Mouse (Mus musculus) heart, postnatal 4 days (tissue): ENCODE measurements around the gene Ndufs2. TPM values are rescaled to one million over a fixed set of nuclear protein-coding genes. Genes with fewer than 3 reads are reported as not detected.

Experiments used
- DNase-seq: peaks from one replicate; pipeline ENCODE4 v3.0.0; 2021
- total RNA-seq, 2 experiments: library from RNA; stranded (reverse); gene quantifications; 2 replicates each; pipeline ENCODE4 v1.2.3; 2021

Gene Ndufs2
- total RNA-seq, 2 experiments from 2014 or later, result 862 to 916 TPM

DNA sequence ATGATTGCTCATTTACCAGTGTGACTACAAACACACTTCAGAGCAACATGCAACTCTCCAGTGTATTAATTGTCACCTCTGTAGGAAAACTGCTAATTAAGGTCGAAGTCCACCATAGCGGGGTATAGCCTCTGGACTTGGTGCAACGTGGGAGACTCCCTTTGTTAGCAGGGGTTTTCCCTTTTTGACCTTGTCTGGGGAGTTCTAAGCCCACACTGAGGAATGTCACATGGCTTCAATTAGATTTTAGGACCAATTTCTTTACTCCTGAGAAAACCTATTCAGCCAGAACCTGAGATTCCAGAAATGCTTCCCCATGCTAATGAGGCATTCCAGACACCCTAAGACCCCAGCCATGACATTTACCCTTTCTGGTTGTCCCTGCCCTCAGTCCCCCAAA, 21.0 kb downstream of the Ndufs2 start:
- DNase-seq, result no peak

DNA sequence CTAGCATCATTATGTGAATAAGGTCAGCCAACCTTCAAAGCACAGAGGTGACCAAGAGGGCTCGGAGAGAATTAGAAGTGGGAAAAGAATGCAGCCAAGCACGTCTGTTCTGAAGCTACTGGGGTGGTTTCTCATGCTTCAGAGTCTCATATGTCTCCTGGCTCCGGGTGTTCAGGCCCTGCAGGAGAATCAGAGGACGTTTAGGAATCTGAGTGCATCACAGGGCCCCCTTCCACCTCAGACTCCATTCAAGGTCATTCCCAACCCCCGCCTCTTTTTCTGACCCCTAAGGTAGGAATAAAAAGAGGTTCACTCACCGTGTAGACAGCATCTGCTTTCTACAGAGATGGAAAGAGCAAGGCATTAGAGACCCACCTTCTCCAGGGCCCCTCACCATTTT, 21.4 kb downstream of the Ndufs2 start:
- no peak for DNase-seq

DNA sequence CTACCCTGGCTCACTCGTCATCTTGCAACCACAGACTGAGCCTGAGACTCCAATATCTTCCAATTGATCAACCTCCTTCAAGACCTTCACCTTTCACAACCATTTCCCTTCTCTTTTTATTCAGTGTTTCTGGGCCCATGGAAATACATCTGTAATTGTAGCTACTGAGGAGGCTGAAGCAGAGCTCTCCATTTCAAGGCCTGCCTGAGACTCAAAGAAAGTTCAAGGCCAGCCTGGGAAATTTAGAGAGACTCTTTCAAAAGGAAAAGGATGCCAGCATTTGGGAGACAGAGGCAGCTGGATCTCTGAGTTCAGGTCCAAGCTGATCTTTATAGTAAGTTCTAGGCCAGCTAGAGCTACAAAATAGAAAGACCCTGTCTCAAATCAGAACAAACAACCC, 23.3 kb downstream of the Ndufs2 start:
- DNase-seq, result no peak

DNA sequence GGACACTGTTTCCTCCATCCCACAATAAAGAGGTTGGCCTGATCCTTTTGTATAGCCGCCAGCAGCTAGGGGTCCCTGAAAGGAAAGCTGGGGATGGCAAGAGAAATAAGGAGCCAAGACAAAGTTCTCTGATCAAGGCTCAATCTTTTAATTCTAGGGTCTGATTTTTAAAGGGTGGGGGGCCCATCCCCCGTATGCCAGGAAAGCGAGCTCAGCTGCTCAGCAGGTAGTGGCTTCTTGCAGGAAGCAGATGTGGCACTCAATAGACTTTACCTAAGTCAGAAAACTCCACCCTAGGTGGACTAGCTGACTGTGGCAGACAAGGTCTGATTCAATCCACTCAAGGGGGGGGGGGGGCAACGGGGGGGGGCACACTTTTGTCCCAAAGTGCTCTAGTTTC, 24.4 kb downstream of the Ndufs2 start:
- DNase-seq, result no peak

DNA sequence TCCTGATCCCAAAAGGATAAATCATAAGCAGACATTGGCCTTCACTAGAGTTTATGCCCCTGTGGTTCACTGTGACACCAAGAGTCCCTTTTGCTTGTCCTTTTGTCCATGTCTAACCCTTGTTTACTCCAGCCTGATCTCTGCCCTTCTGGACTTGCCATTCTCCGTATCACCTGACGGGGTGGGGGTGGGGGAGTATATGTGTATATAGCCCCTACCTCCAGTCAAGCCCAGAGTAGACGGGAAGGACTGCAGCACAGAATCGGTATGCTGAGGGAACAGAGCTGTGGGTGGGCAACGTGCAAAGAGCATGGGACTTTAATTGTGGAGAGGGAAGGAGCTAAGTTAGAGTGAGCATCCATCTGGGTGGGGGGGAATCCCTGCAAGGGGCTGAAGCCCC, 26.3 kb downstream of the Ndufs2 start, which contains the start of gene Apoa2:
Gene Apoa2, plus strand, starts transcription at position 198 of the 400 bp plus-strand sequence.
- no peak for DNase-seq

DNA sequence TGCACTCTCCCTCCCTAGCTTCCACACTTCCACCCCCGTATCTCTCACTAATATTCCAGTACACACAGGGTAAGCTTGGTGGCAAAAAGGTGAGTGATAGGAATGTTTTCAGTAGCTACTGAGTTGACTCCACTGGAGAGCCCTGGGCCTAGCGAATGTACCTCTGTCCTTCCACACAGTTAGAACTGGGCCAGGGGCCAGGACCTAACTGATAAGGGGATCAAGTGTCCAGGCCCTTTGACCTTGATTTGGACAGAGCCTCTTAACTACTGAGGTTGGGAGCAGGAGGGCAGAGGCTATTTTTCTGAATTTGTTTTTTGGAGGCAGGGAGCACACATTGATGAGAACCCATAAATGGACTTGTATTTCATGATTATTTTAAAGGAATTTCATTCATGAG, 27.4 kb downstream of the Ndufs2 start:
- no peak for DNase-seq

DNA sequence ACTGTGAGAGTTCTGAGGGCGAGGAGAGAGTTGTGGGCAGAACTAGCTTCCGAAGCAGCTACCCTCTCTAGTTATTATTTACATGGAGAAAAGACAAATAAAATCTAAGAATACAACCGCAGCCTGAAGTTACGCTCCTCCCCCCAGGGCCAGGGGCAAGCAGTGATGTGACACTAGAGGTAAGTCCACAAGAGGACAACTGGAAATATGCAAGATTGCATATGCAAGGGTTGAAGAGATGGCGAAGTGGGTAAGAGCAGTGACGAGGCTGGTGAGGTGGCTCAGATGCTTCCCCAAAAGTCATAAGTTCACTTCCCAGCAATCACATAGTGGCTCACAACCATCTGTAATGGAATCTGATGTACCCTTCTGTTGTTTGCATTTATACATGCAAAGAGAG, 28.0 kb downstream of the Ndufs2 start:
- no peak for DNase-seq

DNA sequence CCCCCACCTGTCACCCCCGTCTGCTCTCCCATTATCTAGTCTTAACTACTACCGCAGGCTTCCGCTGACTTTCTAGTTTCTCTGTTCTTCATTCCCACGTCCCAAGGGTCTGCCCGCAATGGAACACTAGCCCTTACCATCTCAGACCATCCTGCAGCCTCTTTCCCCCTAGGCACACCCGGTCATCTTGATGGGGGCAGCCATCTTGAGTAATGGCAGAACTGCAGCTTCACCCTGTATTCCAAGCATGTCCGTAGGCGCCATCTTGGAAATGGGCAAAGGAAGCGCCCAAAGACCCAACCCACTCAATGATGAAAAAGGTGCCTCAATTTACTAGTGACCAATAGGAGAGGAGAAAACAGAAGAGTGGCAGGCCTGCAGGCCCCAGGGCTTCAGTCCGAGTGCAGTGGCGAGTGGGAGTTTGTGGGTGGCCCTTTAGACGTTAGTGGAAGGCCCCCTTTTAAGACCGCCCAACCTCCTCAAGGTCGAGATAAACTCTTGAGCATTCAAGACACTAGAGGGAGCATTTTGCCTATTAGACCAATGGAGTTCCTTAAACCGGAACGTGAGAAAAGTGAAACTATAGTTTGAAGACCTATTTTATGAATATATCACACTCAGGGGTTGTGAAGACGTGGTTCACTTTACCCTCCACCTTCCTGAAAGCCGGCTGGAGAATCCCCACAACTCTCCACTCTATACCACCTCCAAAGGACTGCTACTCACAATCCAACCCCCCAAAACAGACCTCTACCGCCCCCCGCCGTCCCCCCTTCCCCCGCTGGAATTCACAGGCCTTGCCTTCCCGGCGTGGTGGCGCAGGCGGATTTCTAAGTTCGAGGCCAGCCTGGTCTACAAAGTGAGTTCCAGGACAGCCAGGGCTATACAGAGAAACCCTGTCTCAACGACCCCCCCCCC, 28.7 kb downstream of the Ndufs2 start, which contains the start of gene Tomm40l:
Gene Tomm40l, minus strand, starts transcription at position 277 of the 918 bp plus-strand sequence.
- DNase-seq, result peak; percentile 92

DNA sequence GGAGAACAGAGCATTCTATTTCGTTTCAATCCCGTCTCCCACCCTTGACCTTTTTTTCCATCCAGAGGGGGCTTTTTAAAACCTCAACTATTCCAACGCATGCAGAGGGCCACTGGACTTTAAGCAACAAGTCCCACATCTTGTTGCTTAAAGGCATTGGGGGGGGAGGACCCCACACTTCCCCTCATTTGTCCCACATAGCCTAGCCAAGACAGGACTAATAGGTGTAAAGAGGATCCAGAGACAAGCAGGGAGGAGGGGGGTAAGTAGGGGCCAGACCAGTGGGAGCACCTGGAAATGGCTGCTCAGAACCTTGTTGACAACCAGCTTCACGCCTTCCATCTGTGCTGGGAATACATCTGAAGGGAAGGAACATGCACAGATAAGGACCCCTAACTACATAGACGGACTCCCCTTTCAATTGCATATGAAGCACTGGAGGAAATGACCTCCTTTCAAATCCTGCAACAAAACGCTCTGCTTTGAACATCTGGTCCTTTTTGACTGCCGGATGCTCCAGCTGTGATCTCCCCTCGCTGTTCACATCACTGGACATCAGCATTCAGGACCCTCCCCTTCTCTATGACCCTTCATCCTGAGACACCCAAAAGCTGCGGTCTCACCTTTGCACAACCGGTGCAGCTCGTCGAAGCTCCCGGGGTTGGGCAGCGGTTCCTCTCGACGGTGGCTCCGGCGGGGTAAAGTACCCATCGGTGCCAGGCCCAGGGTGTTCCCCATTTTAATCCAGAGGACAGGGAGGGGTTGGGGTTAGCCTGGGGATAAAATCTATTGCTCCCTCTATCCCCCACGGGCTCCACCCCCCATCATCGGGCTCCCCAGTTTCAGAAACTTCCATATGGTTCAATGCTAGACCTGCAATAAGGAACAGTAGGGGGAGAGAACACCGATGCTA, 29.7 kb downstream of the Ndufs2 start:
- peak; percentile 36 for DNase-seq

DNA sequence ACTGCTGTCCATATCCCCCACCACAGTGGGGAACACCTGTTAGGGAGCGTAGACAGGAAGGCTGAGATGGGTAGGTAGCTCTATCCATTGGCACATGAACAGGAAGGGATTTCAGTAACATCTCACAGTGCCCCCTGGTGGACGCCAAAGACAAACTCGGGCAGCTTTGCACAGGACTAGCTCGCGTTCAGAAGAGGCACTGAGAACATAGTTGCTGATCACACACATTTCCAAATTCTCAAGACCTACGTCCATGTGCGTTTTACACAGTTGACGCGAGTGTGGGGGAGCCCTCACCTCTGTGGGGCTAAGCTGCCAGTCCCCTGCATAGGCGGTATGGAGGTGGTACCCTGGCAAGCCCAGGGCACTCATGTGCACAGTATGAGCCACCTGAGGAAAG, 30.3 kb downstream of the Ndufs2 start:
- DNase-seq, result peak; percentile 92

DNA sequence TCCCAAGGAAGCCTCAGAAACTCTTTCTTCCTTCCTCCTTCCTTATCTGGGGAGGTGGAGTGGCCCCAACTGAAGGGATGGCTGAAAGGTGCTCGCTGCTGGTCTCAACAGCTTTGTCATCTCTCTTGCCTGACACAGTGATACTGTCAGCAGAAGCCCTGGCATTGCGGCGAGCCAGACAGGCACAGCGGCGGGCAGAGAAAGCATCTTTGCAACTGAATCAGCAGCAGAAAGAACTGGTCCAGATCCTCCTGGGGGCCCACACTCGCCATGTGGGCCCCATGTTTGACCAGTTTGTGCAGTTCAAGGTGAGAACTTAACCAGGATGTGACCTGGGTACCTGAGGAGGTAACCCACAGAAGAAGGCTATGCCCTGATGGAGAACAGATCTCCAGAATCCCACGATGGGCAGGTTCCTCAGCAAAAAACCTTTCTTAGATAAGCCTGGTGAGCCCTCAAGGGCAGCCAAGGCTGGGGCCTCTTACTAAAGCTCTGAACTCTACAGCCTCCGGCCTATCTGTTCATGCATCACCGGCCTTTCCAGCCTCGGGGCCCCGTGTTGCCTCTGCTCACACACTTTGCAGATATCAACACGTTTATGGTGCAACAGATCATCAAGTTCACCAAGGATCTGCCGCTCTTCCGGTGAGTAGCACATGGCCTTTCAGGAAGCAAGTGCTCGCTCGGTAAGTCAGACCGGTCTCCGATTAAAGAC, 34.8 kb downstream of the Ndufs2 start:
- no peak for DNase-seq

DNA sequence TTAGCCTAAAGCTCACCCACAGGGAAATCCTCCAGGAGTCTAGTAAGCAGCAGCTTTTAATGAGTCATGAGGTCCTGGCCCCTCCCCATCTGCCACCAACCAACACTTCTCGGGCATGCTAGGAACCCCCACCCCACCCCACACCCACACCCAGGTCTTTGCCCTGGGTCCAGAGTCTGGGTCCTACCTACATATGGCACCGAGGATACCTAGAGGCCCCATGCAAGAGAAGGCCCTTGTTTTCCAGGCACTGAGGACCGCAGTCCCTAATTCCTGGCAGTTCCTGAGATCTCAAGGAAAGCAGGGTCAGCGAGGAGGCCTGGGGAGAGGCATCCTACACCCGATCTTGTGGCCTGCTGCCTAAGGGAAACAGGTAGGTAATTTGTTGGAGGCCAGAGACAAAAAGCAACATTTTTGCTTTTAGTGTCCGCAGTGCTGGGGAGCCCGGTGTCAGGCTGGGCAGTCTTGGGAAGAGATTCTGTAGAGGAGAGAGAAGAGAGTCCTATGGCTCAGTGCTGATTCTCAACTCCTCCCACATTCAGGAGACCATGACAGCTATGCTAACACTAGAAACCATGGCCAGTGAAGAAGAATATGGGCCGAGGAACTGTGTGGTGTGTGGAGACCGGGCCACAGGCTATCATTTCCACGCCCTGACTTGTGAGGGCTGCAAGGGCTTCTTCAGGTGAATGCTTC, 37.2 kb downstream of the Ndufs2 start, which contains the start of gene Nr1i3:
Gene Nr1i3, plus strand, starts transcription at position 170 of the 696 bp plus-strand sequence.
- DNase-seq, result no peak

DNA sequence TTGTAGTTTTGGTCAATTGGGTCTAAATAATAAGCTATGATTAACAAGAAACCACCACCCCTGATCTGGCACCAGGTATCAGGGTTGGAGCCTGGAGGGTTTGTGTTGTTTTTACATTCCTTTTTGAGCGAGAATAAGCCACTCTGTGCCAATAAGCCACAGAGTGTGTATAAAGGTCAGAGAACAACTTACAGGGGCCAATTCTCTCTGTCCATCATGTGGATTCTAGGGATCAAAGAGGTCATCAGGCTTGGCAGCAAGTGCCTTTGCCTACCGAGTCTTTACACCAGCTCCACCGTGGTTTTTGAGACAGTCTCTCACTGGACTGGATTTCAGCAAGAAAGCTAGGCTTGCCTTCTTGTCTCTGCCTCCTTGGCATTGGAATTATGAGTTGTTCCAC, 38.3 kb downstream of the Ndufs2 start:
- DNase-seq, result no peak

DNA sequence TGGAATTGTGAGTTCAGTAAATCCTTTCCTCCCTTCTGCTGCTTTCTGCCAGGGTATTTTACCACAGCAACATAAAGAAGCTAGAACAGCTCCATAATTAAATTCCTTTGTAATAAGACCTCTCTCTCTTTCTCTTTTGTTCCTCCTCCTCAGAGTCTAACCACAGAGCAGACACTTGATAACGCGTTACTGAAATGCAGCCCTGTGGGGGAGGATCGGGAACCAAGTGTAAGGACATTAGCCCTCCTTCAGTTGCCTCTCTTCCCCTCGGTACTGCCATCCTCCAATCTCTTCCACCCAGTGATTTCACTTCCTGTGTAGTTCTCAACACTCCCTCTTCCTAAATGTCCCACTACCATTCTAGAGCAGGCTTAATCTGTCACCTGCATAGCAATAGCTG, 41.8 kb downstream of the Ndufs2 start:
- DNase-seq, result no peak

DNA sequence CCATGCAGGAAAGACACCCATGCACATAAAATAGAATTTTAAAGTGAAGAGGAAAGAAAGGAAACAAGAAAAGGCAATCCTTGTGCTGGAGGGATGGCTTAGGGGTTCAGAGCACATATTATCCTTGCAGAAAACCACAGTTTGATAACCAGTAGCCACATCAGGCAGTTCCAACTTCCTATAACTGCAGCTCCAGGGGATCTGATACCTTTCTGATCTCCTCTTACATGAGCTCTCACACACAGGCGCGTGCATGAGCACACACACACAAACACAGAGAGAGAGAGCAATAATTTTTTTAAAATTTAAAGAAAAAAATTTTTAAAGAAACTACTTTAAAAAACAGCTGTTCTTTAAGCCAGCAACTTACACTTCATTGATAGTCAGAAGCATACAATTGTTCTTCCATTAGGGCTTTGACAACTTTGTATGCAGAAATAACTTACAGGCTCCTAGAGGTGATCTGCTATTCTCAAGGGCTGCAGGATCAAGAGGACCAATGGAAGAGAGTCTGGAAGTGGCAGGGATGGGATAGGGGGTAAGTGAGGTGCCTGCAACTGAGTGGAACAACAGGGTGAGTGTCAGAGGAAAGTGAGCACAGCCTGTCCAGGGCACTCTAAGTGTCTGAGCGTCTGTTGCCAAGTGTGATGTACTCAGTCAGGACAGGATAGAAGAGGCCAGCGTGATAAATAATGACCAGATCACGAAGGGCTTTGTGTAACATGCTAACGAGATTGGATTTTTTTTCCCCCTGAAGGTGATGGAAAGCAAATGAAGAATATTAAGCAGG, 45.3 kb downstream of the Ndufs2 start:
- DNase-seq, result no peak

DNA sequence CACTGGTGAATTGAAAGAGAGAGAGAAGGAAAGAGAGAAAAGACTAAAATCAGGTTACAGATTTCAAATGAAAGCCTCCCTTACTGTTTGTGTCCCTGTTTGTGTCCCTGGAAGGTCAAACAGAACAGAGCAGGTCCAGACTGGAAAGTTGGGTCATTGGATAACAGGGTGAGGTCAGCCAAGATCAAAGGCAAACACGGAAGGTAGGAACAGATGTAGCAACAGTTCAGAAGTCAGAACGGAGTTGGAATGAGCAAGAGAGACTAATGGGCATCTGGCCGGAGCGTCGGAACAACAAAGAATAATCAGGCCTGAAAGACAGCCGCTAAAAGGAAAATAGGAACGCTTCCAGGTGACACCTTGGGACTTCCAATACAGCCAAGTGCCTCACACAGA, 46.9 kb downstream of the Ndufs2 start:
- DNase-seq, result no peak

DNA sequence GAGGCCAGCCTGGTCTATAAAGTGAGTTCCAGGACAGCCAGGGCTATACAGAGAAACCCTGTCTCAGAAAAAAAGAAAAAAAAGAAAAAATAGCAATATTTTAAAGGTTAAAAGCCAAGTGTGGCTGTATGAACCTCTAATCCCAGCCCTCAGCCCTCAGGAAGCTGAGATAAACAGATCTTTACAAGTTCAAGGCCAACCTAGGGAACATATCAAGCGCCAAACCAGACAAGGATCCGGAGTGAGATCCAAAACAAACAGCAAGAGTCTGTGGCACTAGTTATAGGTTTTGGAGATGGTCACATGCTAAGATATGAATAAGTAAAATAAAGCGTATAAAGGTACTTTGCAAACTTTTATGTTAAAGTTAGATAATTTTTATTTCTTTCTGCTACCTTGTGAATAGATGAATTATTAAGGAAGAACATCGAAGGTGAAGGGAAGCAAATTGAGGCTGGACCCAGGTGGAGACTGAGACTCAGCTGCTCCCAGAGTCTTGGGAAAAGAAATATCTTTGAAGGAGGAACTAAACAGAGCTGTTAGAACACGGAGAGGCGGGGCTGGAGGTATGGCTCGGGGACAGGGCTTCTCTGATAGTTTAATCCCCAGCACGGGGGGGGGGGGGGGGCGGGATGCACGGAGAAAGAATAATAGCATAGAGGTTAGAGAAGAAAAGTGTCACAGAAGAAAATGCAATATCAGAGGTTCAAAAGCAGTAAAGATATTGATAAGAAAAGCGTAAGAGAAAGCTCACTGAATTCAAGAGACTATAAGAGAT, 47.5 kb downstream of the Ndufs2 start:
- no peak for DNase-seq

DNA sequence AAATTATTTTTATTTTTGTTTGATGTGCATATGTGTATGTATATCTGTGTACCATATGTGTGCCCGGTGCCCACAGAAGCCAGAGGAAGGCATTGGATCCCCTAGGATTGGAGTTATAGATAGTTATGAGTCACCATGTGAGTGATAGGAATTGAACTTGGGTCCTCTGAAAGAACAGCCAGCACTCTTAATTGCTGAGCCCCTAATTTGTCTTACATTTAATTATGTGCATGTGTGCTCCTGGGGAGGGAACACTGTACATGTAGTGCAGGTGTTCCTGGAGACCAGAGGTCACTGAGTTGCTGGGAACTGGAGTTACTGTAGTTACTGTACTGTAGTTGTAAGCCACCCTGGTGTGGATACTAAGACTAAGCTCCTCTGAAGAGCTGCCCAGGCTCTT, 50.4 kb downstream of the Ndufs2 start:
- DNase-seq, result no peak

DNA sequence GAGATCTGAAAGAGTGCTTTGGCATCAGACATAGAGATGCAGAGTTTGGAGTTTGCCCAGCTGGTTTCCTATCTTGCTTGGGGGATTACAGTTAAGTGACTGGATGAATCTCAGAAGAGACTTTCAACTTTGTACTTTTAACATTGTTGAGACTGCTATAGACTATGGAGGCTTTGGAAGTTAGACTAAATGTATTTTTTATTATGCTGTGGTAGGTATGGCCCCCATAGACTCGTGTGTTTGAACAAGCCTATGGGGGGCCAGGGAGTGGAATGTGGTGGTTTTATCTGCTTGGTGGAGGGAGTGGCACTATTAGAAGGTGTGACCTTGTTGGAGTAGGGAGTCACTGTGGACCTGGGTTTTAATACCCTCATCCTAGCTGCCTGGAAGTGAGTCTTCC, 51.7 kb downstream of the Ndufs2 start:
- DNase-seq, result no peak

DNA sequence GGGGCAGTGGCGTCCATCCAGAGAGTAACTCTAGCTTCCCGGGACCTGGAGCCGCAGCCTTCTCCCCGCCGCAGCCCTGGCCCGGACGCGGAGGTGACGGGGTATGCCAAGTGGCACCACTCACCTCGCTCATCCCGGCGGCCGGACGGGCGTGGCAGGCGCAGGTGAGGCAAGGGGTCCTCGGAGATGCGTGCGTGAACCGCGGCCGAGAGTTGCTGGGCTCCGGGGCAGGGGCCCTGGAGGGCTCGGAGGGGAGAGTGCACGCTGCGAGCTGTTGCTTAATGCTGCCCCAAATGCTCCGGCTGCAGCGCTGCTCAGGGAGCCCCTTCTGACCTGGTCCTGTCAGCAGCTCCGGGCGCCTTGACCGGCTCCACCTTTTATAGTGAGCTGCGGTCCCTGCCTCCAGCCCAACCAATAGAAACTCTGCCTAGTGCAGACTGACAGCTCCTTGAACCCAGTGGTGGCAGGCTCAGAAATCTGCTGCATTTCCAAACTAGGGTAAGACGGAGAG, 55.2 kb downstream of the Ndufs2 start, which contains the start of gene Pcp4l1:
Gene Pcp4l1, minus strand, starts transcription at position 382 of the 511 bp plus-strand sequence.
- DNase-seq, result peak; percentile 84
